Mouse (Mus musculus) embryo, embryonic 9.5 days (tissue): ENCODE measurements around the gene Prss34.

Experiments used
- DNase-seq: peaks from one replicate; pipeline ENCODE4 v3.0.0-alpha.2; 2017; ENCODE audit errors: extremely low spot score

The Prss34 gene

GRCm38 (mm10) chr17:25318354-25318753, 20.2 kb downstream of the Prss34 start, which contains the start of gene Prss29:
TSS of gene Prss29 (plus strand) at chr17:25318654.
- DNase-seq = no peak

- no peak for DNase-seq
These were observed 22.6 kb downstream of the Prss34 start for GRCm38 (mm10) chr17:25320819-25321218.

- DNase-seq = no peak
These were observed 24.7 kb downstream of the Prss34 start for GRCm38 (mm10) chr17:25322930-25323329.

GRCm38 (mm10) chr17:25332321-25332720, 34.1 kb downstream of the Prss34 start:
- DNase-seq = no peak

GRCm38 (mm10) chr17:25333943-25334342, 35.7 kb downstream of the Prss34 start:
- DNase-seq = peak; percentile 70

GRCm38 (mm10) chr17:25338218-25338617, 40.0 kb downstream of the Prss34 start:
- DNase-seq = no peak

- DNase-seq = no peak
These were observed 41.8 kb downstream of the Prss34 start for GRCm38 (mm10) chr17:25340003-25340402.

- no peak for DNase-seq
These were observed 43.3 kb downstream of the Prss34 start for GRCm38 (mm10) chr17:25341490-25341889.

GRCm38 (mm10) chr17:25345462-25345861, 47.3 kb downstream of the Prss34 start, which contains the start of gene Tpsab1:
TSS of gene Tpsab1 (minus strand) at chr17:25345562.
- DNase-seq = no peak
